Mouse (Mus musculus) G1E (cell line): ENCODE data around the gene Acsl6.

Source experiments
- CTCF ChIP-seq: IDR thresholded peaks from 2 replicates; pipeline ENCODE4 v1.5.1; 2012; ENCODE audit warnings: low read depth, low read length, inconsistent platforms, mixed read lengths
- GATA1 ChIP-seq: IDR thresholded peaks from 2 replicates; pipeline ENCODE4 v1.6.1; 2012; ENCODE audit warnings: borderline replicate concordance, low read length, inconsistent platforms, mixed read lengths
- GATA2 ChIP-seq: IDR thresholded peaks from 2 replicates; pipeline ENCODE4 v1.6.1; 2012; ENCODE audit warnings: low read depth, low read length, inconsistent platforms, borderline replicate concordance
- POLR2AphosphoS5 ChIP-seq: IDR thresholded peaks from 2 replicates; pipeline ENCODE4 v1.6.1; 2012; ENCODE audit warnings: low read depth, low read length, inconsistent platforms; ENCODE audit not compliant: insufficient replicate concordance
- TAL1 ChIP-seq: conservative IDR thresholded peaks from 2 replicates; pipeline ENCODE4 v1.6.1; 2012; ENCODE audit warnings: low read depth, low read length, inconsistent platforms, mixed read lengths

- no peak for TF ChIP-seq GATA1
- no peak for TF ChIP-seq CTCF
- no peak for TF ChIP-seq POLR2AphosphoS5
- no peak for TF ChIP-seq GATA2
- TF ChIP-seq TAL1, result no peak
Measured at GRCm38 (mm10) chr11:54313391-54314360, 10.1 kb downstream of the Acsl6 start.
